Mouse (Mus musculus): ENCODE measurements around the gene Krtap19-2. TPM values are rescaled to one million over a fixed set of nuclear protein-coding genes. Genes with fewer than 3 reads are reported as not detected.

Krtap19-2 gene
- polyA plus RNA-seq, 1 experiment from 2014 or later = not detected

GRCm38 (mm10) chr16:88823736-88824135 lies 50.3 kb downstream of the Krtap19-2 start:
- H3K9ac ChIP-seq = no peak overlapping the region
- H3K4me3 ChIP-seq = no peak overlapping the region
- no peaks in the 10 kb centered on the region for H3K4me1 ChIP-seq
- no peaks in the 10 kb centered on the region for H3K27me3 ChIP-seq
- WGBS = 73% methylated on average over 3 of the region's 3 CpGs
- ATAC-seq = no peak
- no peak overlapping the region for H3K4me2 ChIP-seq
- no peak overlapping the region for H3K27ac ChIP-seq
- H3K36me3 ChIP-seq (ENCODE audit: poor library complexity, severe bottlenecking) = no peaks in the 10 kb centered on the region
- H3K9me3 ChIP-seq (replicated peaks) = no peaks in the 10 kb centered on the region

Other genes with a start within 250 kb of the Krtap19-2 start
- not detected in 2 replicates for gene 2310079G19Rik, start 246.6 kb downstream of the Krtap19-2 start, polyA plus RNA-seq (2015; fragmentation: Nextera tagmentation; extraction: Ambion mirVana)
- not detected in 2 replicates for gene Krtap26-1, start 226.5 kb downstream of the Krtap19-2 start, polyA plus RNA-seq (2015; fragmentation: Nextera tagmentation; extraction: Ambion mirVana)
- gene Krtap27-1, start 202.6 kb downstream of the Krtap19-2 start, polyA plus RNA-seq (2015; fragmentation: Nextera tagmentation; extraction: Ambion mirVana) = not detected in 2 replicates
- gene 2310061N02Rik, start 166.3 kb downstream of the Krtap19-2 start, polyA plus RNA-seq (2015; fragmentation: Nextera tagmentation; extraction: Ambion mirVana) = not detected in 2 replicates
- gene Krtap13-1, start 145.4 kb downstream of the Krtap19-2 start, polyA plus RNA-seq (2015; fragmentation: Nextera tagmentation; extraction: Ambion mirVana) = not detected in 2 replicates
- gene Krtap13, start 122.6 kb downstream of the Krtap19-2 start, polyA plus RNA-seq (2015; fragmentation: Nextera tagmentation; extraction: Ambion mirVana) = not detected in 2 replicates
- not detected in 2 replicates for gene 2310034C09Rik, start 115.4 kb downstream of the Krtap19-2 start, polyA plus RNA-seq (2015; fragmentation: Nextera tagmentation; extraction: Ambion mirVana)
- not detected in 2 replicates for gene 2310057N15Rik, start 100.1 kb downstream of the Krtap19-2 start, polyA plus RNA-seq (2015; fragmentation: Nextera tagmentation; extraction: Ambion mirVana)
- not detected in 2 replicates for gene Gm5965, start 96.4 kb downstream of the Krtap19-2 start, polyA plus RNA-seq (2015; fragmentation: Nextera tagmentation; extraction: Ambion mirVana)
- not detected in 2 replicates for gene Gm20741, start 62.0 kb downstream of the Krtap19-2 start, polyA plus RNA-seq (2015; fragmentation: Nextera tagmentation; extraction: Ambion mirVana)
- gene Krtap15, start 54.1 kb downstream of the Krtap19-2 start, polyA plus RNA-seq (2015; fragmentation: Nextera tagmentation; extraction: Ambion mirVana) = not detected in 2 replicates
- gene Krtap14, start 48.1 kb downstream of the Krtap19-2 start, polyA plus RNA-seq (2015; fragmentation: Nextera tagmentation; extraction: Ambion mirVana) = not detected in 2 replicates
- gene Krtap19-1, start 4.9 kb downstream of the Krtap19-2 start, polyA plus RNA-seq (2015; fragmentation: Nextera tagmentation; extraction: Ambion mirVana) = not detected in 2 replicates
- gene Krtap19-3, start 3.8 kb upstream of the Krtap19-2 start, polyA plus RNA-seq (2015; fragmentation: Nextera tagmentation; extraction: Ambion mirVana) = not detected in 2 replicates
- not detected in 2 replicates for gene Krtap19-4, start 10.8 kb upstream of the Krtap19-2 start, polyA plus RNA-seq (2015; fragmentation: Nextera tagmentation; extraction: Ambion mirVana)
- gene Krtap19-5, start 22.2 kb upstream of the Krtap19-2 start, polyA plus RNA-seq (2015; fragmentation: Nextera tagmentation; extraction: Ambion mirVana) = not detected in 2 replicates
- gene Krtap19-9b, start 58.0 kb upstream of the Krtap19-2 start, polyA plus RNA-seq (2015; fragmentation: Nextera tagmentation; extraction: Ambion mirVana) = not detected in 2 replicates
- not detected in 2 replicates for gene Krtap16-3, start 88.6 kb upstream of the Krtap19-2 start, polyA plus RNA-seq (2015; fragmentation: Nextera tagmentation; extraction: Ambion mirVana)
- not detected in 2 replicates for gene Krtap22-2, start 136.5 kb upstream of the Krtap19-2 start, polyA plus RNA-seq (2015; fragmentation: Nextera tagmentation; extraction: Ambion mirVana)
- gene Gm10229, start 141.0 kb upstream of the Krtap19-2 start, polyA plus RNA-seq (2015; fragmentation: Nextera tagmentation; extraction: Ambion mirVana) = not detected in 2 replicates
- not detected in 2 replicates for gene Krtap6-1, start 157.4 kb upstream of the Krtap19-2 start, polyA plus RNA-seq (2015; fragmentation: Nextera tagmentation; extraction: Ambion mirVana)
- gene Gm10228, start 167.2 kb upstream of the Krtap19-2 start, polyA plus RNA-seq (2015; fragmentation: Nextera tagmentation; extraction: Ambion mirVana) = not detected in 2 replicates
- not detected in 2 replicates for gene Krtap6-5, start 173.6 kb upstream of the Krtap19-2 start, polyA plus RNA-seq (2015; fragmentation: Nextera tagmentation; extraction: Ambion mirVana)
- gene 1110025L11Rik, start 189.7 kb upstream of the Krtap19-2 start, polyA plus RNA-seq (2015; fragmentation: Nextera tagmentation; extraction: Ambion mirVana) = not detected in 2 replicates
- not detected in 2 replicates for gene Krtap6-3, start 209.7 kb upstream of the Krtap19-2 start, polyA plus RNA-seq (2015; fragmentation: Nextera tagmentation; extraction: Ambion mirVana)